16 mouse cellular contexts compared by ENCODE assay signal in genomic region chr4:131374527-131375290, GRCm38 (mm10).
A peak's percentile ranks its signal among the peaks of the same experiment; 100 is the strongest.
DNase-seq lines count a peak whose midpoint lies in the region.
"Had no signal": no experiment of that assay in that cellular context is flagged by ENCODE, and none has a peak within 500 bp of the region (broad histone marks: within the 10 kb centered on the region; RNA-seq: fewer than 3 reads in every experiment).

No protein-coding gene starts in this region.

- DNase-seq in heart, postnatal 4 days, result peak; percentile 41
- DNase-seq in heart, postnatal 36 days, result no peak
- peak; percentile 48 for DNase-seq in right cerebral cortex, postnatal 14 days
- no peak for DNase-seq in right cerebral cortex, postnatal 36 days (ENCODE audit: low spot score in 2 of 2)
- peak; percentile 18 to 33 for DNase-seq in adrenal gland, adult 18-20 months (ENCODE audit: low spot score in 2 of 2)
- peak; percentile 24 for DNase-seq in retina, postnatal 1 day
- DNase-seq in embryonic facial prominence, embryonic 10.5 days (ENCODE audit: low spot score), result no peak
- DNase-seq in thymus, postnatal 10 days (ENCODE audit: low spot score in 2 of 2), result no peak
- DNase-seq: left cerebral cortex, postnatal 4 days; lung, adult 2 months; spleen, adult 18-20 months; thymus, postnatal 25 days had no signal

- H3K27me3 ChIP-seq in embryonic facial prominence, embryonic 10.5 days (replicated peaks; ENCODE audit: low read depth, poor library complexity, severe bottlenecking), result peaks cover 50% of the 10 kb centered on the region
- H3K27me3 ChIP-seq: midbrain, embryonic 12.5 days; neural tube, embryonic 15.5 days had no signal

- intact Hi-C loops in heart, postnatal 36 days (cut with DNase I), result loop anchor here (2.0 kb wide), 1 partner anchor 414 kb away; no protein-coding TSS in a partner anchor

- no peak overlapping the region for H3K4me3 ChIP-seq in embryonic facial prominence, embryonic 10.5 days
- H3K4me3 ChIP-seq: erythroblast, embryonic 14.5 days; heart, embryonic 13.5 days; midbrain, embryonic 12.5 days; neural tube, embryonic 15.5 days had no signal

- no peak overlapping the region for H3K27ac ChIP-seq in embryonic facial prominence, embryonic 10.5 days (replicated peaks)
- H3K27ac ChIP-seq: heart, embryonic 13.5 days; midbrain, embryonic 12.5 days; neural tube, embryonic 15.5 days had no signal

- peaks cover 27% of the 10 kb centered on the region for H3K4me1 ChIP-seq in embryonic facial prominence, embryonic 10.5 days
- H3K4me1 ChIP-seq: neural tube, embryonic 15.5 days had no signal

- no peaks in the 10 kb centered on the region for H3K36me3 ChIP-seq in embryonic facial prominence, embryonic 10.5 days (replicated peaks)
- H3K36me3 ChIP-seq: heart, embryonic 13.5 days; midbrain, embryonic 12.5 days; neural tube, embryonic 15.5 days had no signal

- 90% methylated on average over 6 of the region's 6 CpGs for WGBS in embryonic facial prominence, embryonic 10.5 days

- H3K9me3 ChIP-seq in embryonic facial prominence, embryonic 10.5 days, result no peaks in the 10 kb centered on the region
- H3K9me3 ChIP-seq: heart, embryonic 13.5 days; midbrain, embryonic 12.5 days; neural tube, embryonic 15.5 days had no signal

Comparison
In these comparisons a context has a peak if more than half of its experiments do, and no peak if none do; other contexts are left out.
1. DNase-seq: peak in heart, postnatal 4 days (single experiment), right cerebral cortex, postnatal 14 days (single experiment), adrenal gland, adult 18-20 months (2 of 2) and retina, postnatal 1 day (single experiment); none in heart, postnatal 36 days (0 of 2), right cerebral cortex, postnatal 36 days (0 of 2), embryonic facial prominence, embryonic 10.5 days (single experiment) and thymus, postnatal 10 days (0 of 2).